Comparison of ENCODE assay signal across 19 mouse cellular contexts in genomic region chr1:91875042-91875720, GRCm38 (mm10).
DNase-seq lines count a peak whose midpoint lies in the region; ATAC-seq and TF ChIP-seq lines count a peak whose summit lies in the region.
"Had no signal": no experiment of that assay in that cellular context is flagged by ENCODE, and none has a peak within 500 bp of the region (broad histone marks: within the 10 kb centered on the region; RNA-seq: fewer than 3 reads in every experiment).

No protein-coding gene starts in this region.

- no peak for ATAC-seq in forebrain, embryonic 11.5 days (replicated peaks; ENCODE audit: low FRiP score)
- ATAC-seq in forebrain, postnatal 0 days = no peak
- ATAC-seq in heart, embryonic 16.5 days (replicated peaks; ENCODE audit: extremely low read depth, insufficient read depth, low FRiP score) = peak; percentile 19; the same call in 1 of the 2 replicates
- ATAC-seq in lung, embryonic 15.5 days (ENCODE audit: borderline replicate concordance, extremely low read depth, low FRiP score, low TSS enrichment) = peak; percentile 3; the same call in 1 of the 2 replicates
- ATAC-seq: forebrain, embryonic 15.5 days had no signal

- no peak overlapping the region for H3K9ac ChIP-seq in forebrain, embryonic 11.5 days (ENCODE audit: low read length)
- H3K9ac ChIP-seq in forebrain, postnatal 0 days = no peak overlapping the region
- no peak overlapping the region for H3K9ac ChIP-seq in heart, embryonic 16.5 days (ENCODE audit: low read length)
- no peak overlapping the region for H3K9ac ChIP-seq in lung, embryonic 15.5 days
- H3K9ac ChIP-seq: forebrain, embryonic 15.5 days; heart, embryonic 13.5 days; hindbrain, embryonic 14.5 days; limb, embryonic 15.5 days; liver, embryonic 13.5 days; neural tube, embryonic 12.5 days; stomach, embryonic 15.5 days had no signal

- TF ChIP-seq CTCF in forebrain, postnatal 0 days (IDR thresholded peaks at IDR 0.05; ENCODE audit: low read depth) = no peak

- peak; percentile 19 for DNase-seq in forebrain, embryonic 11.5 days (ENCODE audit: low spot score)
- DNase-seq in forebrain, postnatal 0 days = no peak
- no peak for DNase-seq in heart, postnatal 25 days (ENCODE audit: low spot score)
- DNase-seq in lung, postnatal 10 days = no peak
- no peak for DNase-seq in limb, embryonic 10.5 days (ENCODE audit: low spot score)
- DNase-seq in right cerebral cortex, postnatal 14 days = no peak

- no peaks in the 10 kb centered on the region for H3K36me3 ChIP-seq in forebrain, embryonic 11.5 days (ENCODE audit: control insufficient read depth, insufficient read depth, low read length)
- H3K36me3 ChIP-seq in forebrain, postnatal 0 days (ENCODE audit: insufficient read depth) = no peaks in the 10 kb centered on the region
- no peaks in the 10 kb centered on the region for H3K36me3 ChIP-seq in heart, embryonic 16.5 days (ENCODE audit: control insufficient read depth, insufficient read depth)
- H3K36me3 ChIP-seq in lung, embryonic 15.5 days = no peaks in the 10 kb centered on the region
- no peaks in the 10 kb centered on the region for H3K36me3 ChIP-seq in limb, embryonic 10.5 days
- H3K36me3 ChIP-seq: forebrain, embryonic 15.5 days; G1E; heart, embryonic 13.5 days; limb, embryonic 15.5 days; liver, embryonic 13.5 days; midbrain, embryonic 10.5 days; neural tube, embryonic 12.5 days; stomach, embryonic 15.5 days had no signal

- H3K27me3 ChIP-seq in forebrain, embryonic 11.5 days (ENCODE audit: control insufficient read depth, insufficient read depth, low read length) = no peaks in the 10 kb centered on the region
- H3K27me3 ChIP-seq in forebrain, postnatal 0 days (ENCODE audit: insufficient read depth, low read length) = no peaks in the 10 kb centered on the region
- H3K27me3 ChIP-seq in heart, embryonic 16.5 days (ENCODE audit: control insufficient read depth, insufficient read depth, low read length) = no peaks in the 10 kb centered on the region
- H3K27me3 ChIP-seq in lung, embryonic 15.5 days = no peaks in the 10 kb centered on the region
- H3K27me3 ChIP-seq in limb, embryonic 10.5 days (ENCODE audit: low read depth, poor library complexity, severe bottlenecking) = no peaks in the 10 kb centered on the region
- H3K27me3 ChIP-seq: forebrain, embryonic 15.5 days; heart, embryonic 13.5 days; limb, embryonic 15.5 days; liver, embryonic 13.5 days; neural tube, embryonic 12.5 days; stomach, embryonic 15.5 days had no signal

- H3K4me2 ChIP-seq in forebrain, embryonic 11.5 days (ENCODE audit: low read depth, low read length, severe bottlenecking) = no peak overlapping the region
- H3K4me2 ChIP-seq in forebrain, postnatal 0 days (ENCODE audit: low read depth) = no peak overlapping the region
- no peak overlapping the region for H3K4me2 ChIP-seq in heart, embryonic 16.5 days (ENCODE audit: low read depth, low read length)
- no peak overlapping the region for H3K4me2 ChIP-seq in lung, embryonic 15.5 days
- H3K4me2 ChIP-seq: forebrain, embryonic 15.5 days; heart, embryonic 13.5 days; hindbrain, embryonic 14.5 days; limb, embryonic 15.5 days; liver, embryonic 13.5 days; neural tube, embryonic 12.5 days; stomach, embryonic 15.5 days had no signal

- H3K9me3 ChIP-seq in forebrain, embryonic 11.5 days (ENCODE audit: control insufficient read depth, low read length) = no peaks in the 10 kb centered on the region
- H3K9me3 ChIP-seq in forebrain, postnatal 0 days (ENCODE audit: low read length) = no peaks in the 10 kb centered on the region
- H3K9me3 ChIP-seq in heart, embryonic 16.5 days (replicated peaks; ENCODE audit: control insufficient read depth, low read length) = no peaks in the 10 kb centered on the region
- H3K9me3 ChIP-seq in lung, embryonic 15.5 days = no peaks in the 10 kb centered on the region
- no peaks in the 10 kb centered on the region for H3K9me3 ChIP-seq in limb, embryonic 10.5 days (replicated peaks)
- H3K9me3 ChIP-seq: forebrain, embryonic 15.5 days; G1E; heart, embryonic 13.5 days; limb, embryonic 15.5 days; liver, embryonic 13.5 days; midbrain, embryonic 10.5 days; neural tube, embryonic 12.5 days; stomach, embryonic 15.5 days had no signal

- H3K4me1 ChIP-seq in forebrain, embryonic 11.5 days (replicated peaks; ENCODE audit: control insufficient read depth, insufficient read depth, low read length) = no peaks in the 10 kb centered on the region
- H3K4me1 ChIP-seq in forebrain, postnatal 0 days (ENCODE audit: insufficient read depth) = no peaks in the 10 kb centered on the region; the same call in 1 of the 2 replicates
- H3K4me1 ChIP-seq in heart, embryonic 16.5 days (ENCODE audit: control insufficient read depth, insufficient read depth, low read length) = peaks cover 5% of the 10 kb centered on the region; the same call in 1 of the 2 replicates
- H3K4me1 ChIP-seq in lung, embryonic 15.5 days = peaks cover 33% of the 10 kb centered on the region
- peaks cover 61% of the 10 kb centered on the region for H3K4me1 ChIP-seq in limb, embryonic 10.5 days
- H3K4me1 ChIP-seq: forebrain, embryonic 15.5 days; liver, embryonic 13.5 days had no signal

- intact Hi-C loops in heart, postnatal 25 days (cut with DNase I) = loop anchor here (2.0 to 5.0 kb wide), 4 partner anchors 120 to 352 kb away; no protein-coding TSS in a partner anchor

- 74% methylated on average over 7 of the region's 7 CpGs for WGBS in forebrain, embryonic 11.5 days
- 74% methylated on average over 7 of the region's 7 CpGs for WGBS in forebrain, postnatal 0 days
- 55% methylated on average over 7 of the region's 7 CpGs for WGBS in heart, embryonic 16.5 days
- WGBS in lung, embryonic 15.5 days = 61% methylated on average over 7 of the region's 7 CpGs
- WGBS in limb, embryonic 10.5 days = 80% methylated on average over 7 of the region's 7 CpGs

- no peak overlapping the region for H3K4me3 ChIP-seq in forebrain, embryonic 11.5 days (ENCODE audit: low read depth, low read length)
- no peak overlapping the region for H3K4me3 ChIP-seq in forebrain, postnatal 0 days (ENCODE audit: low read depth, low read length)
- H3K4me3 ChIP-seq in heart, embryonic 16.5 days (ENCODE audit: low read length) = no peak overlapping the region
- no peak overlapping the region for H3K4me3 ChIP-seq in lung, embryonic 15.5 days
- H3K4me3 ChIP-seq in limb, embryonic 10.5 days = no peak overlapping the region
- H3K4me3 ChIP-seq: forebrain, embryonic 15.5 days; gastrocnemius, adult 2 months; heart, embryonic 13.5 days; limb, embryonic 15.5 days; liver, embryonic 13.5 days; midbrain, embryonic 10.5 days; myocyte; neural tube, embryonic 12.5 days; stomach, embryonic 15.5 days had no signal

- no peak overlapping the region for H3K27ac ChIP-seq in forebrain, embryonic 11.5 days (ENCODE audit: low read depth, low read length)
- H3K27ac ChIP-seq in forebrain, postnatal 0 days (ENCODE audit: low read depth, low read length) = no peak overlapping the region
- H3K27ac ChIP-seq in heart, embryonic 16.5 days (ENCODE audit: low read length) = no peak overlapping the region
- no peak overlapping the region for H3K27ac ChIP-seq in lung, embryonic 15.5 days
- peak overlapping the region; percentile 1; the same call in 1 of the 2 replicates for H3K27ac ChIP-seq in limb, embryonic 10.5 days
- H3K27ac ChIP-seq: forebrain, embryonic 15.5 days; gastrocnemius, adult 2 months; heart, embryonic 13.5 days; hindbrain, embryonic 14.5 days; limb, embryonic 15.5 days; liver, embryonic 13.5 days; midbrain, embryonic 10.5 days; neural tube, embryonic 12.5 days; stomach, embryonic 15.5 days had no signal

Comparison
In these comparisons a context has a peak if more than half of its experiments do, and no peak if none do; other contexts are left out.
1. ATAC-seq: peak in heart, embryonic 16.5 days (single experiment) and lung, embryonic 15.5 days (single experiment); none in forebrain, embryonic 11.5 days (single experiment) and forebrain, postnatal 0 days (single experiment).